Mouse (Mus musculus): ENCODE results near the gene Syna. TPM values are rescaled to one million over a fixed set of nuclear protein-coding genes. Genes with fewer than 3 reads are reported as not detected.

Syna gene
- polyA plus RNA-seq, 1 experiment, result not detected

DNA sequence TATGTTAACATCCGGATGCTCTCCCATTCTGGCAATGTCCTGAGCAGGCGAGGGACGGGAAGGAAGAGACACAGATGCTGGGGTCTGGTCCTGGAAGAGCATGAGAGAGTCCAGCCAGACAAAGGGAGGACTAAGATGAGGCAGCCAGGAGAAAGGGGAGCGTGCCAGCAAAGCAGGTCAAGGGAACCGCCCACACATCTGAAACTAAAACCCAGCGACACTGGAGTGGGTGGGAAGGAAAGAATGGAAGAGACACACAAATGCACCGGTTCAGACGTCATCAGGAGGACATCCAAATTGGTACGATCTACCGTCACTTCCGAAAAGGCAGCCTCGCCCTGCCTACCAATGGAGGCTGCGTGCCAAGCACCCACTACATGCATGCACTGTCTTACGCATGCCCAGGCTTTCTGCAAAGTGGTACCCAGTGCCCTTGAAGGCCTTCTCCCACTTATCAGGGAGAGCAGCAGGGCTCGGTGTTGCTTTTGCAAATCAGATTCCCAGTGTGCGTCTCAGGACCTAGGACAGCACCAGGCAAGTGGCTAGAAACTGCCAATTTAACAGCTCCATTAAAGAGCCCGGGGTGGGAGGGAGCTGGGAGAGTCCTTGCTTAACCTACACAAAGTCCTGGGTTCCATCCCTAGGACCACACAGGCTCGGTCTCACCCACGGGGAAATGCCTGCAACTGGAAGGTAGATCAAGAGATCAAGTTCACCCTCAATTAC, 15.3 kb downstream of the Syna start:
- no peak overlapping the region for H3K4me3 ChIP-seq (replicated peaks)

DNA sequence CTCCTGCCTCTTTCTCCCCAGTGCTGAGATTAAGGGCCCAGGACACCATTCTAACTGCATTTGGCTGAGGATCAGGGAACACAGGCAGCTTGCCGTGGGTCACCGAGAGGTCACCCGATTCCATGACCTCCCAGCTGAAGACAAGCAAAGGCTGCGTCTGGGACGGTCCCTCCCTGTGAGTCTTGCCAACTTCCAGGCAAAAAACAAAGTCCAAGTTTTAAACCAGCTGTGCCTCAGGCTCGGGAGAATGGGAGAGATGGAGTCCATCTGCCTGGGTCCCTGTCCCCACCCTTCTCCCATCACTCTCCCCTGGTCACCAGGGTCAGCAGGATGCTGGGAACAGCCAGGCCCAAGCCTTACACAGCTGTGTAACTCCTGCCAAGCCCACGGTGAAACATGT, 18.3 kb downstream of the Syna start:
- Histone ChIP-seq H3K27me3 (ENCODE audit: control insufficient read depth) (no peaks in the 10 kb centered on the region), H3K9me3 (ENCODE audit: control insufficient read depth, low read length) (no peaks in the 10 kb centered on the region), H3K36me3 (ENCODE audit: control insufficient read depth) (no peaks in the 10 kb centered on the region), H3K4me1 (ENCODE audit: control insufficient read depth) (no peaks in the 10 kb centered on the region), H3K4me3 (replicated peaks) (no peak overlapping the region)
- TF ChIP-seq TAL1 (IDR thresholded peaks at IDR 0.05; ENCODE audit: low read length), result no peak
- TF ChIP-seq GATA1 (IDR thresholded peaks at IDR 0.05; ENCODE audit: low read length), result no peak

More for the DNA sequence above, 15.3 kb downstream of the Syna start:
- no peaks in the 10 kb centered on the region for H3K27me3 ChIP-seq (ENCODE audit: control insufficient read depth)
- H3K4me1 ChIP-seq (ENCODE audit: control insufficient read depth), result peaks cover 3% of the 10 kb centered on the region; the same call in 1 of the 2 replicates
- TF ChIP-seq GATA1 (IDR thresholded peaks at IDR 0.05; ENCODE audit: low read length) (no peak), TAL1 (IDR thresholded peaks at IDR 0.05; ENCODE audit: low read length) (no peak)
- no peaks in the 10 kb centered on the region for H3K9me3 ChIP-seq (ENCODE audit: control insufficient read depth, low read length)
- no peaks in the 10 kb centered on the region for H3K36me3 ChIP-seq (ENCODE audit: control insufficient read depth)

DNA sequence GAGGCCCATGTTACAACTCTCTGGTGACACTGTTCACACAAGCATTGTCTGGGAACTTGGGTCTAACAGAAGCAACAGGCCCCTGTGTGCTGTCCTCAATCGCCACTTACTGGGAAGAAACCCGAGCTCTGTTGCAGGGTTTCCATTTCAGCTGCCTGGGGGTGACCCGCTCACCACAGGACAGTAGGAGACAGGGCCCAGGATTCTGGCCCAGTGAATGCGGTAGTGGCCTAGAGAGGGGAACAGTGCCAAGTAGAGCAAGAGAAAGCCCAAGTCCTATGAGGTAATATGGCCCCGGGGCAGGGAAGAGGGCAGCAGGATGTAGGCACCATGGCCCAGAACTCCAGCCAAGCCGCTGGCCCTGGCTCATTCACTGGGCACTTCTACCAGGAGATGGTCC, 19.1 kb downstream of the Syna start:
- TF ChIP-seq GATA1 (IDR thresholded peaks at IDR 0.05; ENCODE audit: low read length) (no peak), TAL1 (IDR thresholded peaks at IDR 0.05; ENCODE audit: low read length) (no peak)
- Histone ChIP-seq H3K4me3 (replicated peaks) (no peak overlapping the region), H3K4me1 (ENCODE audit: control insufficient read depth) (no peaks in the 10 kb centered on the region), H3K36me3 (ENCODE audit: control insufficient read depth) (no peaks in the 10 kb centered on the region), H3K27me3 (ENCODE audit: control insufficient read depth) (no peaks in the 10 kb centered on the region), H3K9me3 (ENCODE audit: control insufficient read depth, low read length) (no peaks in the 10 kb centered on the region)

- no peaks in the 10 kb centered on the region for H3K4me1 ChIP-seq (ENCODE audit: control insufficient read depth)
- no peak overlapping the region for H3K4me3 ChIP-seq (replicated peaks)
- H3K27me3 ChIP-seq (ENCODE audit: control insufficient read depth), result no peaks in the 10 kb centered on the region
- TF ChIP-seq TAL1 (IDR thresholded peaks at IDR 0.05; ENCODE audit: low read length) (no peak), GATA1 (IDR thresholded peaks at IDR 0.05; ENCODE audit: low read length) (no peak)
- no peaks in the 10 kb centered on the region for H3K9me3 ChIP-seq (ENCODE audit: control insufficient read depth, low read length)
- H3K36me3 ChIP-seq (ENCODE audit: control insufficient read depth), result no peaks in the 10 kb centered on the region
These were observed 20.1 kb downstream of the Syna start for GRCm38 (mm10) chr5:134539891-134540290.

GRCm38 (mm10) chr5:134536036-134536435, 23.9 kb downstream of the Syna start:
- Histone ChIP-seq H3K9me3 (ENCODE audit: control insufficient read depth, low read length) (no peaks in the 10 kb centered on the region), H3K36me3 (ENCODE audit: control insufficient read depth) (no peaks in the 10 kb centered on the region; the same call in 1 of the 2 replicates), H3K27me3 (ENCODE audit: control insufficient read depth) (no peaks in the 10 kb centered on the region), H3K4me1 (ENCODE audit: control insufficient read depth) (no peaks in the 10 kb centered on the region), H3K4me3 (replicated peaks) (no peak overlapping the region)
- no peak for TF ChIP-seq TAL1 (IDR thresholded peaks at IDR 0.05; ENCODE audit: low read length)
- no peak for TF ChIP-seq GATA1 (IDR thresholded peaks at IDR 0.05; ENCODE audit: low read length)

DNA sequence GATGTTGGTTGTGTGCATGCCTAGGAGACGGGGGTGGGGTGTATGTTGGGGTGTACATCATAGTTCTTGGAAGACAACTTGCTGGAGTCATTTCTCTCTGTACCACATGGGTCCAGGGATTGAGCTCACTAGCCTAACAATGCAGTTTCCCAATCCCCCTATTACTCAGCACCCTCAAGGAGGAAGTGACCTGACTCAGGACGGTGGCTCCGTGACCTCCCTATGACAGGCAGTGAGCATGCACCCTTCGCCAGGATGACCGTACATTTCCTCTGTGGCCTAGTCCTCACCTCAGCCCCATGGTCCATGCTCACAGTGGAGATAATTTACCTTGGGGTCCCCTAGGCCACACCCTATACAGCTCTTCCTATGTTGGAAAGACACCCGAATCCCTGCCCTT, 27.6 kb downstream of the Syna start:
- H3K4me3 ChIP-seq (replicated peaks), result no peak overlapping the region
- no peaks in the 10 kb centered on the region for H3K27me3 ChIP-seq (ENCODE audit: control insufficient read depth)
- H3K9me3 ChIP-seq (ENCODE audit: control insufficient read depth, low read length), result no peaks in the 10 kb centered on the region
- no peaks in the 10 kb centered on the region; the same call in 1 of the 2 replicates for H3K36me3 ChIP-seq (ENCODE audit: control insufficient read depth)
- no peak for TF ChIP-seq GATA1 (IDR thresholded peaks at IDR 0.05; ENCODE audit: low read length)
- TF ChIP-seq TAL1 (IDR thresholded peaks at IDR 0.05; ENCODE audit: low read length), result no peak
- H3K4me1 ChIP-seq (ENCODE audit: control insufficient read depth), result no peaks in the 10 kb centered on the region

DNA sequence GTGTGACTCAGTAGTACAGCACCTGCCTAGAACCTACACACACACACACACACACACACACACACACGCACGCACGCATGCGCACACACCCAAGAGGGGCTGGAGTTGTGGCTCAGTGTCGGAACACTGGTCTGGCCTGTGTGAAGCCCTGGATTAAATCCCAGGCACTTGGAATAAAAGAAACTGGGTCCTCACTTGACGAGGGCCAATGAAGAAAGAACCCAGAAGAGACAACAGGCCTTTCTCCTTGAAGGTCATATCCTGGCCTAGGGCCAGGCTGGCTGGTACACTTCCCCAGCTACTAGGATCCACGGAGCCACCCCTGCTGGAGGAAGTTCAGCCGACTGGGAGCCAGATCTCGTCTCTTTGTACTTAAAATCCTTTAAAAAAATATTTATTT, 28.4 kb downstream of the Syna start:
- H3K4me3 ChIP-seq (replicated peaks), result no peak overlapping the region
- no peak for TF ChIP-seq GATA1 (IDR thresholded peaks at IDR 0.05; ENCODE audit: low read length)
- TF ChIP-seq TAL1 (IDR thresholded peaks at IDR 0.05; ENCODE audit: low read length), result no peak
- no peaks in the 10 kb centered on the region for H3K9me3 ChIP-seq (ENCODE audit: control insufficient read depth, low read length)
- H3K36me3 ChIP-seq (ENCODE audit: control insufficient read depth), result no peaks in the 10 kb centered on the region; the same call in 1 of the 2 replicates
- H3K27me3 ChIP-seq (ENCODE audit: control insufficient read depth), result no peaks in the 10 kb centered on the region
- H3K4me1 ChIP-seq (ENCODE audit: control insufficient read depth), result no peaks in the 10 kb centered on the region

GRCm38 (mm10) chr5:134530830-134531229, 29.1 kb downstream of the Syna start:
- no peaks in the 10 kb centered on the region for H3K4me1 ChIP-seq (ENCODE audit: control insufficient read depth)
- H3K4me3 ChIP-seq (replicated peaks), result no peak overlapping the region
- no peaks in the 10 kb centered on the region for H3K27me3 ChIP-seq (ENCODE audit: control insufficient read depth)
- no peaks in the 10 kb centered on the region; the same call in 1 of the 2 replicates for H3K36me3 ChIP-seq (ENCODE audit: control insufficient read depth)
- TF ChIP-seq TAL1 (IDR thresholded peaks at IDR 0.05; ENCODE audit: low read length), result no peak
- TF ChIP-seq GATA1 (IDR thresholded peaks at IDR 0.05; ENCODE audit: low read length), result no peak
- no peaks in the 10 kb centered on the region for H3K9me3 ChIP-seq (ENCODE audit: control insufficient read depth, low read length)

DNA sequence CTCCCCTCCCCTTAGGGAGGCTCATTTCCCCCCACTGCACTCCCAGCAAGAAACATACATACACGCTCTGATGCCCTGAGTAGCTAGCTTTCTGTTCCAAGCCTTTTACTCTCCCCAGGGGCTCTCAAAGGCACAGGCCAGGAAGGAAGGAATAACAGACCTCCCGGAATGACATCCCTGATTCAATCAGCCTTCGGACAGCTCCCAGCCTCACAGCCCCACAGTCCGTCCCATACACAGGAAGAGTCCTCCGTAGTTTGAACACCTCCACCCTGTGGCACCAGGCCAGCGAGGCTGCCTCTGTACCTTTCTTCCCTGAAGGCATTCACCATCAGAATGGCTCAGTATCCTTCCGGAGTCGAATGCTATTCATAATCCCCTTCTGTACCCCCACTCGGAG, 31.5 kb downstream of the Syna start:
- Histone ChIP-seq H3K36me3 (ENCODE audit: control insufficient read depth) (no peaks in the 10 kb centered on the region; the same call in 1 of the 2 replicates), H3K4me1 (ENCODE audit: control insufficient read depth) (no peaks in the 10 kb centered on the region), H3K4me3 (replicated peaks) (no peak overlapping the region), H3K27me3 (ENCODE audit: control insufficient read depth) (no peaks in the 10 kb centered on the region), H3K9me3 (ENCODE audit: control insufficient read depth, low read length) (no peaks in the 10 kb centered on the region)
- TF ChIP-seq GATA1 (IDR thresholded peaks at IDR 0.05; ENCODE audit: low read length), result no peak
- no peak for TF ChIP-seq TAL1 (IDR thresholded peaks at IDR 0.05; ENCODE audit: low read length)

All from erythroblast, embryonic 14.5 days (primary cell).